Mouse (Mus musculus) stomach, postnatal 0 days (tissue): ENCODE results near the gene Parp16. TPM values are rescaled to one million over a fixed set of nuclear protein-coding genes. Genes with fewer than 3 reads are reported as not detected.

ENCODE experiments used
- ATAC-seq: fragments of 200-750 bp; cut with Nextera tagmentation; 2 replicates; pipeline ENCODE4 v1.8.0; 2017; ENCODE audit not compliant: low FRiP score, low TSS enrichment
- DNase-seq: peaks from one replicate; pipeline ENCODE4 v3.0.0-alpha.2; 2016; ENCODE audit warnings: low spot score
- H3K27ac ChIP-seq: fragments of 300-500 bp; sonication (generic); replicated peaks from 2 replicates; pipeline ENCODE4 v1.5.1; 2014; ENCODE audit warnings: mild to moderate bottlenecking, control low read depth
- H3K27me3 ChIP-seq: fragments of 300-500 bp; sonication (generic); 2 replicates; pipeline ENCODE4 v1.6.1; 2014; ENCODE audit warnings: low read length; ENCODE audit not compliant: control insufficient read depth, insufficient read depth
- H3K36me3 ChIP-seq: fragments of 300-500 bp; sonication (generic); 2 replicates; pipeline ENCODE4 v1.6.1; 2014; ENCODE audit warnings: low read length, mixed read lengths; ENCODE audit not compliant: control insufficient read depth, insufficient read depth
- H3K4me1 ChIP-seq: fragments of 300-500 bp; sonication (generic); replicated peaks from 2 replicates; pipeline ENCODE4 v1.6.1; 2014; ENCODE audit warnings: antibody characterized with exemption; ENCODE audit not compliant: control insufficient read depth, insufficient read depth
- H3K4me2 ChIP-seq: fragments of 300-500 bp; sonication (generic); replicated peaks from 2 replicates; pipeline ENCODE4 v1.6.1; 2014; ENCODE audit warnings: low read depth, mild to moderate bottlenecking, control low read depth, moderate library complexity
- H3K4me3 ChIP-seq: fragments of 300-500 bp; sonication (generic); 2 replicates; pipeline ENCODE4 v1.5.1; 2014; ENCODE audit warnings: low read depth, low read length, control low read depth
- H3K9ac ChIP-seq: fragments of 300-500 bp; sonication (generic); 2 replicates; pipeline ENCODE4 v1.6.1; 2014; ENCODE audit warnings: mild to moderate bottlenecking, low read length, control low read depth, mixed read lengths
- H3K9me3 ChIP-seq: fragments of 300-500 bp; sonication (generic); 2 replicates; pipeline ENCODE4 v1.6.1; 2016; ENCODE audit warnings: low read length; ENCODE audit not compliant: control insufficient read depth
- CTCF ChIP-seq: IDR thresholded peaks from 2 replicates; pipeline ENCODE4 v1.5.1; 2016; ENCODE audit warnings: antibody characterized with exemption, low read depth, mild to moderate bottlenecking, moderate library complexity
- EP300 ChIP-seq: optimal IDR thresholded peaks from 2 replicates; pipeline ENCODE3; 2016; ENCODE audit warnings: antibody characterized with exemption
- WGBS: fragments of 180-500 bp; shearing (Covaris S2); extraction: QIAGEN DNeasy Blood & Tissue Kit; methylation state at CpG from one replicate; pipeline ENCODE4 v1.1.7; 2014; 5-methylcytosine and 5-hydroxymethylcytosine counted together
- polyA plus RNA-seq: library from polyadenylated mRNA; unstranded; fragments of >200 nt; fragmentation: Nextera tagmentation; extraction: Ambion mirVana; gene quantifications from 2 replicates; pipeline ENCODE4 v1.2.1, GENCODE M21; 2015

The Parp16 gene
- polyA plus RNA-seq, 1 experiment from 2014 or later = 5.0 TPM

- no peak; the same call in 1 of the 2 replicates for ATAC-seq
- no peak for DNase-seq
- no peak overlapping the region for H3K4me2 ChIP-seq
These were observed 43.1 kb downstream of the Parp16 start for GRCm38 (mm10) chr9:65238191-65238760.

GRCm38 (mm10) chr9:65239176-65239575, 44.0 kb downstream of the Parp16 start:
- Histone ChIP-seq H3K27me3 (no peaks in the 10 kb centered on the region), H3K9ac (no peak overlapping the region), H3K4me1 (no peaks in the 10 kb centered on the region), H3K9me3 (no peaks in the 10 kb centered on the region), H3K4me3 (no peak overlapping the region), H3K4me2 (no peak overlapping the region), H3K27ac (no peak overlapping the region), H3K36me3 (no peaks in the 10 kb centered on the region)
- DNase-seq (no peak), ATAC-seq (no peak)
- TF ChIP-seq CTCF = no peak
- no peak for TF ChIP-seq EP300
- 59% methylated on average over 4 of the region's 4 CpGs for WGBS

More at GRCm38 (mm10) chr9:65238191-65238760, 43.1 kb downstream of the Parp16 start:
- H3K4me1 ChIP-seq = no peaks in the 10 kb centered on the region
- no peaks in the 10 kb centered on the region for H3K36me3 ChIP-seq
- 39% methylated on average over 13 of the region's 13 CpGs for WGBS
- no peak overlapping the region for H3K9ac ChIP-seq
- no peak overlapping the region for H3K4me3 ChIP-seq
- no peaks in the 10 kb centered on the region for H3K9me3 ChIP-seq
- peak overlapping the region; percentile 53 for H3K27ac ChIP-seq
- no peak for TF ChIP-seq CTCF
- no peak for TF ChIP-seq EP300
- H3K27me3 ChIP-seq = no peaks in the 10 kb centered on the region

GRCm38 (mm10) chr9:65239731-65240130, 44.6 kb downstream of the Parp16 start:
- Histone ChIP-seq H3K27ac (no peak overlapping the region), H3K4me1 (no peaks in the 10 kb centered on the region), H3K9ac (no peak overlapping the region), H3K9me3 (no peaks in the 10 kb centered on the region), H3K36me3 (no peaks in the 10 kb centered on the region), H3K27me3 (no peaks in the 10 kb centered on the region), H3K4me3 (no peak overlapping the region), H3K4me2 (no peak overlapping the region)
- WGBS = 95% methylated on average over 5 of the region's 5 CpGs
- no peak for DNase-seq
- no peak for TF ChIP-seq EP300
- TF ChIP-seq CTCF = peak; percentile 28; the same call in 1 of the 2 replicates
- no peak for ATAC-seq

GRCm38 (mm10) chr9:65240587-65240986, 45.4 kb downstream of the Parp16 start:
- no peak overlapping the region for H3K9ac ChIP-seq
- no peaks in the 10 kb centered on the region for H3K27me3 ChIP-seq
- DNase-seq (no peak), ATAC-seq (no peak)
- TF ChIP-seq CTCF (no peak), EP300 (no peak)
- H3K27ac ChIP-seq = no peak overlapping the region
- no peak overlapping the region for H3K4me3 ChIP-seq
- no peaks in the 10 kb centered on the region for H3K4me1 ChIP-seq
- 73% methylated on average over 3 of the region's 3 CpGs for WGBS
- H3K9me3 ChIP-seq = no peaks in the 10 kb centered on the region
- H3K36me3 ChIP-seq = no peaks in the 10 kb centered on the region
- H3K4me2 ChIP-seq = no peak overlapping the region

GRCm38 (mm10) chr9:65241973-65242372, 46.8 kb downstream of the Parp16 start:
- TF ChIP-seq EP300 (no peak), CTCF (no peak)
- H3K36me3 ChIP-seq = no peaks in the 10 kb centered on the region
- DNase-seq (no peak), ATAC-seq (no peak)
- no peaks in the 10 kb centered on the region for H3K4me1 ChIP-seq
- WGBS = 68% methylated on average over 5 of the region's 5 CpGs
- no peaks in the 10 kb centered on the region for H3K27me3 ChIP-seq
- H3K4me3 ChIP-seq = no peak overlapping the region
- H3K27ac ChIP-seq = no peak overlapping the region
- no peak overlapping the region for H3K4me2 ChIP-seq
- H3K9me3 ChIP-seq = no peaks in the 10 kb centered on the region
- H3K9ac ChIP-seq = no peak overlapping the region

GRCm38 (mm10) chr9:65243249-65243648, 48.1 kb downstream of the Parp16 start:
- Histone ChIP-seq H3K9me3 (no peaks in the 10 kb centered on the region), H3K36me3 (no peaks in the 10 kb centered on the region), H3K4me3 (no peak overlapping the region), H3K27ac (no peak overlapping the region), H3K4me1 (no peaks in the 10 kb centered on the region), H3K9ac (no peak overlapping the region), H3K4me2 (no peak overlapping the region; the same call in 1 of the 2 replicates), H3K27me3 (no peaks in the 10 kb centered on the region)
- TF ChIP-seq EP300 (no peak), CTCF (no peak)
- WGBS = 33% methylated on average over 4 of the region's 4 CpGs
- DNase-seq (no peak), ATAC-seq (no peak)
